Mouse (Mus musculus): ENCODE measurements around the gene 4931409K22Rik. TPM values are rescaled to one million over a fixed set of nuclear protein-coding genes. Genes with fewer than 3 reads are reported as not detected.

The 4931409K22Rik gene
- polyA plus RNA-seq, 1 experiment, result not detected

- TF ChIP-seq TCF3 (IDR thresholded peaks at IDR 0.05; ENCODE audit: insufficient read length, low read depth), result no peak
- no peak for TF ChIP-seq TCF12 (IDR thresholded peaks at IDR 0.05; ENCODE audit: insufficient read depth, poor library complexity, severe bottlenecking)
- TF ChIP-seq POLR2AphosphoS2 (IDR thresholded peaks at IDR 0.05; ENCODE audit: insufficient read length, low read depth), result no peak
- no peak for TF ChIP-seq POLR2A (IDR thresholded peaks at IDR 0.05; ENCODE audit: insufficient read length, low read depth)
- no peak for TF ChIP-seq SRF (IDR thresholded peaks at IDR 0.05; ENCODE audit: control insufficient read depth, insufficient read length, low read depth)
- TF ChIP-seq MYOG (IDR thresholded peaks at IDR 0.05; ENCODE audit: control insufficient read depth in 1 of 3, insufficient read depth in 1 of 3, insufficient read length in 2 of 3, low read depth in 2 of 3), result no peak
- no peak for TF ChIP-seq E2F4 (IDR thresholded peaks at IDR 0.05; ENCODE audit: insufficient read depth)
- no peak for TF ChIP-seq REST (IDR thresholded peaks at IDR 0.05; ENCODE audit: insufficient read depth, insufficient read length)
- TF ChIP-seq MAX (IDR thresholded peaks at IDR 0.05; ENCODE audit: low read depth), result no peak
- no peak for TF ChIP-seq MYOD1 (IDR thresholded peaks at IDR 0.05; ENCODE audit: control insufficient read depth in 1 of 3, insufficient read length in 2 of 3, low read depth in 2 of 3)
- no peak for TF ChIP-seq USF1 (IDR thresholded peaks at IDR 0.05; ENCODE audit: low read depth)
- no peak for TF ChIP-seq CEBPB (IDR thresholded peaks at IDR 0.05; ENCODE audit: insufficient read depth, poor library complexity, severe bottlenecking)
- Histone ChIP-seq H3K4me3 (no peak overlapping the region), H3ac (ENCODE audit: control insufficient read depth, insufficient read length) (no peak overlapping the region), H3K36me3 (ENCODE audit: control insufficient read depth, insufficient read depth) (no peaks in the 10 kb centered on the region), H3K4me2 (ENCODE audit: low read depth) (no peak overlapping the region), H3K79me2 (ENCODE audit: control insufficient read depth, insufficient read depth) (no peaks in the 10 kb centered on the region), H3K27me3 (ENCODE audit: control insufficient read depth, insufficient read depth, insufficient read length) (peaks cover 64% of the 10 kb centered on the region)
These were observed 31.0 kb downstream of the 4931409K22Rik start for GRCm38 (mm10) chr5:24525360-24526189.

- no peak overlapping the region for H3K4me3 ChIP-seq
- H3K79me2 ChIP-seq (ENCODE audit: control insufficient read depth, insufficient read depth), result no peaks in the 10 kb centered on the region
- H3ac ChIP-seq (ENCODE audit: control insufficient read depth, insufficient read length), result no peak overlapping the region
- H3K36me3 ChIP-seq (ENCODE audit: control insufficient read depth, insufficient read depth), result no peaks in the 10 kb centered on the region
- peaks cover 68% of the 10 kb centered on the region for H3K27me3 ChIP-seq (ENCODE audit: control insufficient read depth, insufficient read depth, insufficient read length)
- no peak for TF ChIP-seq USF1 (IDR thresholded peaks at IDR 0.05; ENCODE audit: low read depth)
- no peak overlapping the region for H3K4me2 ChIP-seq (ENCODE audit: low read depth)
These were observed 32.1 kb downstream of the 4931409K22Rik start for GRCm38 (mm10) chr5:24524522-24524921.

GRCm38 (mm10) chr5:24523806-24524205 is 32.8 kb downstream of the 4931409K22Rik start:
- Histone ChIP-seq H3K79me2 (ENCODE audit: control insufficient read depth, insufficient read depth) (no peaks in the 10 kb centered on the region), H3K27me3 (ENCODE audit: control insufficient read depth, insufficient read depth, insufficient read length) (peaks cover 68% of the 10 kb centered on the region)
- TF ChIP-seq TCF3 (IDR thresholded peaks at IDR 0.05; ENCODE audit: insufficient read length, low read depth) (no peak), REST (IDR thresholded peaks at IDR 0.05; ENCODE audit: insufficient read depth, insufficient read length) (no peak), POLR2A (IDR thresholded peaks at IDR 0.05; ENCODE audit: insufficient read length, low read depth) (no peak), POLR2AphosphoS2 (IDR thresholded peaks at IDR 0.05; ENCODE audit: insufficient read length, low read depth) (no peak), TCF12 (IDR thresholded peaks at IDR 0.05; ENCODE audit: insufficient read depth, poor library complexity, severe bottlenecking) (no peak)

GRCm38 (mm10) chr5:24521366-24521765 is 35.2 kb downstream of the 4931409K22Rik start:
- TF ChIP-seq MYOD1 (IDR thresholded peaks at IDR 0.05; ENCODE audit: control insufficient read depth in 1 of 3, insufficient read length in 2 of 3, low read depth in 2 of 3), result no peak
- TF ChIP-seq SRF (IDR thresholded peaks at IDR 0.05; ENCODE audit: control insufficient read depth, insufficient read length, low read depth), result no peak
- TF ChIP-seq MYOG (IDR thresholded peaks at IDR 0.05; ENCODE audit: control insufficient read depth in 1 of 3, insufficient read depth in 1 of 3, insufficient read length in 2 of 3, low read depth in 2 of 3), result no peak
- no peak for TF ChIP-seq POLR2A (IDR thresholded peaks at IDR 0.05; ENCODE audit: insufficient read length, low read depth)
- no peak for TF ChIP-seq MAX (IDR thresholded peaks at IDR 0.05; ENCODE audit: low read depth)
- TF ChIP-seq E2F4 (IDR thresholded peaks at IDR 0.05; ENCODE audit: insufficient read depth), result no peak
- no peak for TF ChIP-seq USF1 (IDR thresholded peaks at IDR 0.05; ENCODE audit: low read depth)
- no peak for TF ChIP-seq REST (IDR thresholded peaks at IDR 0.05; ENCODE audit: insufficient read depth, insufficient read length)
- Histone ChIP-seq H3K27me3 (ENCODE audit: control insufficient read depth, insufficient read depth, insufficient read length) (peaks cover 50% of the 10 kb centered on the region), H3ac (ENCODE audit: control insufficient read depth, insufficient read length) (no peak overlapping the region), H3K79me2 (ENCODE audit: control insufficient read depth, insufficient read depth) (no peaks in the 10 kb centered on the region), H3K4me2 (ENCODE audit: low read depth) (no peak overlapping the region), H3K4me3 (no peak overlapping the region), H3K36me3 (ENCODE audit: control insufficient read depth, insufficient read depth) (no peaks in the 10 kb centered on the region)

More at GRCm38 (mm10) chr5:24523806-24524205, 32.8 kb downstream of the 4931409K22Rik start:
- no peaks in the 10 kb centered on the region for H3K36me3 ChIP-seq (ENCODE audit: control insufficient read depth, insufficient read depth)
- H3K4me3 ChIP-seq, result no peak overlapping the region
- H3K4me2 ChIP-seq (ENCODE audit: low read depth), result no peak overlapping the region
- H3ac ChIP-seq (ENCODE audit: control insufficient read depth, insufficient read length), result no peak overlapping the region

GRCm38 (mm10) chr5:24512271-24512670 is 44.3 kb downstream of the 4931409K22Rik start:
- TF ChIP-seq MAX (IDR thresholded peaks at IDR 0.05; ENCODE audit: low read depth) (no peak), POLR2A (IDR thresholded peaks at IDR 0.05; ENCODE audit: insufficient read length, low read depth) (peak; percentile 40), MYOG (IDR thresholded peaks at IDR 0.05; ENCODE audit: control insufficient read depth in 1 of 3, insufficient read depth in 1 of 3, insufficient read length in 2 of 3, low read depth in 2 of 3) (no peak), POLR2AphosphoS2 (IDR thresholded peaks at IDR 0.05; ENCODE audit: insufficient read length, low read depth) (peak; percentile 18), CEBPB (IDR thresholded peaks at IDR 0.05; ENCODE audit: insufficient read depth, poor library complexity, severe bottlenecking) (peak; percentile 81)
- Histone ChIP-seq H3K4me3 (peak overlapping the region; percentile 25), H3K36me3 (ENCODE audit: control insufficient read depth, insufficient read depth) (peaks cover 4% of the 10 kb centered on the region), H3ac (ENCODE audit: control insufficient read depth, insufficient read length) (no peak overlapping the region), H3K79me2 (ENCODE audit: control insufficient read depth, insufficient read depth) (no peaks in the 10 kb centered on the region), H3K4me2 (ENCODE audit: low read depth) (peak overlapping the region; percentile 79), H3K27me3 (ENCODE audit: control insufficient read depth, insufficient read depth, insufficient read length) (no peaks in the 10 kb centered on the region)
